Mouse (Mus musculus) macrophage (primary cell): ENCODE measurements around the gene Bmp3. TPM values are rescaled to one million over a fixed set of nuclear protein-coding genes. Genes with fewer than 3 reads are reported as not detected.

Experiments
- H3K27ac ChIP-seq: fragments of 350-480 bp; formaldehyde crosslinking; 2 replicates; pipeline ENCODE4 v1.9.0; 2021
- H3K36me3 ChIP-seq: fragments of 350-480 bp; formaldehyde crosslinking; 2 replicates; pipeline ENCODE4 v1.9.0; 2021; ENCODE audit errors: inconsistent target
- H3K4me3 ChIP-seq: fragments of 350-480 bp; formaldehyde crosslinking; 2 replicates; pipeline ENCODE4 v1.9.0; 2021; ENCODE audit errors: inconsistent target
- H3K79me2 ChIP-seq: fragments of 350-480 bp; formaldehyde crosslinking; 2 replicates; pipeline ENCODE4 v1.9.0; 2021; ENCODE audit errors: inconsistent target
- WGBS: methylation state at CpG from one replicate; pipeline ENCODE4 v1.1.7; 2026; ENCODE audit warnings: inconsistent platforms; ENCODE audit not compliant: missing documents; 5-methylcytosine and 5-hydroxymethylcytosine counted together
- polyA plus RNA-seq: library from polyadenylated mRNA; stranded (reverse); fragments of 250-400 nt; gene quantifications from 3 replicates; pipeline ENCODE4 v1.2.4, GENCODE M21; 2018; ENCODE audit warnings: inconsistent platforms
- total RNA-seq, 78 experiments: library from RNA; depleted of rRNA; stranded (reverse); fragments of 250-400 nt; gene quantifications; 1 replicate in 9 of 78; 2 replicates in 24 of 78; 3 replicates in 43 of 78; 4 replicates in 2 of 78; pipeline ENCODE4 v1.2.4; 2018; ENCODE audit warnings: inconsistent platforms in 56 of 78

Bmp3 gene
- total RNA-seq (2018; cell fraction: chromatin; rRNA removed): under 1 TPM in 1 of 26 experiments, not detected in 25; 0.32 TPM
- not detected for total RNA-seq (2018; cell fraction: cytosol; rRNA removed)
- total RNA-seq (2018; cell fraction: nucleus; rRNA removed): not detected
- not detected in 3 replicates for polyA plus RNA-seq

- H3K4me3 ChIP-seq: no peak within 1 kb of the TSS
- H3K36me3 ChIP-seq: no peaks in the 10 kb centered on the region
- no peaks in the 10 kb centered on the region for H3K79me2 ChIP-seq
- H3K27ac ChIP-seq: no peak within 1 kb of the TSS
- WGBS: 12% methylated on average over 10 of the region's 10 CpGs
These were observed at the start of gene Bmp3 for GRCm38 (mm10) chr5:98854264-98854626. Bmp3 (plus strand) TSS chr5:98854415.

DNA sequence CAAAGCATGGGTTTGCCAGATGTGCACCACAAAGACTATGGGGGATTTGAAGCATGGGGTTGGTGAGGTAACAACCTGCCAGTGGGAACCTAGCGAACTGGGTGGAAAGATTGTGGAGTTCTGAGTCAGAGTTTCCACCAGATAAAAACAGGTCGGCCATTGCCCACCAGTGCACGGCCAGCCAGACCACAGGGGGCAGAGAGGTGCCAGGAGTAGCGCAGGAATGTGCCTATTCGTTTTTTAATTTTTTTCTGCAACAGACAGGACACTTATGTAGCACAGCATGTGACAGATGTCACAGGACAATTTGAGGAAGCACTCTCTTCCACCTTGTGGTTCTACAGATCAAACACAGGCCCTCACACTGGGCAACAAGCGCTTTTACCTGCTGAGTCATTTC lies 49.5 kb upstream of the Bmp3 start:
- WGBS: 85% methylated on average over 6 of the region's 6 CpGs
- Histone ChIP-seq H3K4me3 (no peak overlapping the region), H3K27ac (no peak overlapping the region), H3K36me3 (no peaks in the 10 kb centered on the region), H3K79me2 (no peaks in the 10 kb centered on the region)

DNA sequence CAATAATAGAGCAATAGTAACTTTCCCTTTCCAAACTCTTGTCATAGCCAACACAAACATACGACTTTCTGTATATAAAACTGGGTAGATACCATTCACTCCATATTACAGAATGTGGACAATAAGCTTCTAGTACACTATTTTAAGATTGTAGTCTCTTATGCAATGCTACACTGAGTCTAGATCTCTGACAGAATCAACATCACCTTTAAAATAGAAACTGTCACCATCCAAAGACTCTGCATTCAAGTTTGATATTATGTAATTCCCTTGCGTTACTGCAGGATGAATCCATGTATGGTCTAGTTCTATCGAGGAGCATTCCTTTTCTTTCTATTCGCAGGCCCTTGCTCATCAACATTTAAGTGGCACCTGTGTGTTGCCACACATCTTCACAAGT lies 47.7 kb upstream of the Bmp3 start:
- 93% methylated on average over 4 of the region's 4 CpGs for WGBS
- Histone ChIP-seq H3K36me3 (no peaks in the 10 kb centered on the region), H3K79me2 (no peaks in the 10 kb centered on the region), H3K27ac (no peak overlapping the region), H3K4me3 (no peak overlapping the region)

- H3K79me2 ChIP-seq: no peaks in the 10 kb centered on the region
- 91% methylated on average over 7 of the region's 7 CpGs for WGBS
These were observed 47.2 kb upstream of the Bmp3 start for GRCm38 (mm10) chr5:98807022-98807421.

DNA sequence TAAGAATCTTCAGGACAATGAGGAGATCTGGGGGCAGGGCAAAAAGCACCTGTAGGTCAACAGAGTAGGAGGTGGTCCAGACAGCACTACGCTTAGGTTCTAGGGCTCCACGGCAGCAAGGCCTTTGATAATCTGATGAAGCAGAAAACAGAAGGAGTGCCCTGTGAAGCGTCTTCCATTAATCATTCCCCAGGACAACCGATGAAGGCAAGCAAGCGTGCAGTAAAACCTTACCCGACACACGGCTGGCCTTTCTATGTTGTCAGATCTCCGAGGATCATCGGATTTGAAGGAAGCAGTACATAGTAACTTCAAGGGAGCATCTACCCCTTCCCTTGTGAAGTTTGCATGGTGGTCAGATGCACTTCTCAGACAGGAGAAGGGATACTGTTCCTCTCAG lies 46.3 kb upstream of the Bmp3 start:
- Histone ChIP-seq H3K79me2 (no peaks in the 10 kb centered on the region), H3K4me3 (no peak overlapping the region), H3K27ac (no peak overlapping the region), H3K36me3 (no peaks in the 10 kb centered on the region)
- whole genome bisulfite sequencing: 87% methylated on average over 9 of the region's 9 CpGs

More at GRCm38 (mm10) chr5:98807022-98807421, 47.2 kb upstream of the Bmp3 start:
- no peaks in the 10 kb centered on the region for H3K36me3 ChIP-seq
- no peak overlapping the region for H3K27ac ChIP-seq
- no peak overlapping the region for H3K4me3 ChIP-seq

DNA sequence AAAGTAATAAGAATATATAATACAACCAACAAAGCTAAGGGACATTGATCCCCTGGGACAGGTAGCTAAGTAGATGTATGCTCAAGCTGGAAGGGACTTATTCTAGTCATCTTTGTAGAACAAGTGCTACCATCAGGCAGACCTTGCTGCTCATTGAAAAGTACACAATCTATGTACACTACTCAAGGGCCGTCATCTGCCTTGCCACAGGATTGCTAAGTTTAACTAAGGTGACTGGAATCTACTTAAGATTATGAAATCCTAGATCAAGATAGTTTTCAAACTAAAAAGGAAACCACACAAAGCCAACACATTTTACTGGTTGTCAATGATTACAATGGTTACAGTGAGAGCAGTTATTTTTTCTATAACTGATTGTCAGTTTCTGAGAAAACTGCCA lies 41.8 kb upstream of the Bmp3 start:
- H3K36me3 ChIP-seq: no peaks in the 10 kb centered on the region
- no peak overlapping the region for H3K27ac ChIP-seq
- WGBS: 67% methylated on average over 1 of the region's 1 CpGs
- no peaks in the 10 kb centered on the region for H3K79me2 ChIP-seq
- H3K4me3 ChIP-seq: no peak overlapping the region

GRCm38 (mm10) chr5:98815269-98815668 lies 38.9 kb upstream of the Bmp3 start:
- Histone ChIP-seq H3K36me3 (no peaks in the 10 kb centered on the region), H3K27ac (no peak overlapping the region), H3K79me2 (no peaks in the 10 kb centered on the region), H3K4me3 (no peak overlapping the region)
- WGBS: 86% methylated on average over 1 of the region's 1 CpGs

GRCm38 (mm10) chr5:98833760-98834159 lies 20.5 kb upstream of the Bmp3 start:
- Histone ChIP-seq H3K4me3 (no peak overlapping the region), H3K27ac (no peak overlapping the region), H3K79me2 (no peaks in the 10 kb centered on the region), H3K36me3 (no peaks in the 10 kb centered on the region)
- WGBS: 86% methylated on average over 9 of the region's 9 CpGs

DNA sequence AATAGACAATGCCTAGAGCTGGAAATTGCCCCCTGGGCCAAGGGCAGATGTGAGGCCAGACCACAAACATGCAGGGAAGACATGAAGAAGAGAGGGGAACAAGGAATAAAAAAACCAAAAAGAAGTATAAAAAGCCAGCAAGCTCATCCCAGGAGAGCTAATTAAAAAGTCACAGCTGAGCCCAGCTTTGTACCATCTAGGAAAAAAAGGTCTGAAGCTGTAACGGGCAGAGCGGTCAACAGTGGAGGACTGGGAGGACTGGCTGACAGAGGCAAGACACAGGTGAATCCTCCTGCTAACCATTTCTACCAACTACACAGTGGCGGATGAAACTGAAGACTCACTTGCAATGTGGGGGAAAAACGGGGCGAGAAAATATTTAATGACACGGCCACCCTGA lies 19.9 kb upstream of the Bmp3 start:
- no peak overlapping the region for H3K4me3 ChIP-seq
- 90% methylated on average over 6 of the region's 6 CpGs for WGBS
- H3K36me3 ChIP-seq: no peaks in the 10 kb centered on the region
- no peak overlapping the region for H3K27ac ChIP-seq
- no peaks in the 10 kb centered on the region for H3K79me2 ChIP-seq

GRCm38 (mm10) chr5:98842600-98843310 lies 11.5 kb upstream of the Bmp3 start:
- Histone ChIP-seq H3K36me3 (no peaks in the 10 kb centered on the region), H3K4me3 (no peak overlapping the region), H3K27ac (no peak overlapping the region), H3K79me2 (no peaks in the 10 kb centered on the region)
- WGBS: 89% methylated on average over 7 of the region's 7 CpGs

DNA sequence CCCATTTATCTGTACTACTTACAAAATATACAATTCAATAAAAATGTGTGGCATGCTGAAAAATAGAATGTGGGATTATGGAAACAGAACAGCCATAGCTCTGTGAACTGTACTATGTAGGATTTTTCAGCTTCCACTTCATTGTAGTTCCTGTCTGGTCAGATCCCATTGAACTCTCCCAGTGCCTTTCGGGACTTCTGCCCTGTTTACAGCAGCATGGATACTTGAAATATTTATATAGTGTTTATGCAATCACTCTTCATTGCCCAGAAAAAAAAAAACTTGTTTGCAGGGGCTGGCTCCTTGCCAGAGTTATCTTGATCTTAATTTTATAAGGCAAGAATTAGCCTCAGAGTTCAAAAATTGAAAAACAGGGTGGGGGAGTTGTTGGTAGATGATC lies 9.6 kb upstream of the Bmp3 start:
- H3K4me3 ChIP-seq: no peak overlapping the region
- WGBS: 92% methylated on average over 1 of the region's 1 CpGs
- no peak overlapping the region for H3K27ac ChIP-seq
- H3K79me2 ChIP-seq: no peaks in the 10 kb centered on the region
- no peaks in the 10 kb centered on the region for H3K36me3 ChIP-seq

GRCm38 (mm10) chr5:98854627-98855564 lies 681 bp downstream of the Bmp3 start:
- no peaks in the 10 kb centered on the region for H3K36me3 ChIP-seq
- no peak overlapping the region for H3K4me3 ChIP-seq
- H3K27ac ChIP-seq: no peak overlapping the region
- H3K79me2 ChIP-seq: no peaks in the 10 kb centered on the region
- 5% methylated on average over 64 of the region's 75 CpGs for WGBS

GRCm38 (mm10) chr5:98855741-98856140 lies 1.5 kb downstream of the Bmp3 start:
- Histone ChIP-seq H3K36me3 (no peaks in the 10 kb centered on the region), H3K79me2 (no peaks in the 10 kb centered on the region), H3K4me3 (no peak overlapping the region), H3K27ac (no peak overlapping the region)
- WGBS: 15% methylated on average over 12 of the region's 12 CpGs

GRCm38 (mm10) chr5:98856356-98856755 lies 2.1 kb downstream of the Bmp3 start:
- Histone ChIP-seq H3K4me3 (no peak overlapping the region), H3K27ac (no peak overlapping the region), H3K79me2 (no peaks in the 10 kb centered on the region), H3K36me3 (no peaks in the 10 kb centered on the region)
- WGBS: 67% methylated on average over 4 of the region's 7 CpGs

GRCm38 (mm10) chr5:98863891-98864290 lies 9.7 kb downstream of the Bmp3 start:
- no peak overlapping the region for H3K4me3 ChIP-seq
- 6% methylated on average over 5 of the region's 6 CpGs for WGBS
- no peaks in the 10 kb centered on the region for H3K79me2 ChIP-seq

More at GRCm38 (mm10) chr5:98863891-98864290, 9.7 kb downstream of the Bmp3 start:
- Histone ChIP-seq H3K27ac (no peak overlapping the region), H3K36me3 (no peaks in the 10 kb centered on the region)
